Mouse (Mus musculus) megakaryocyte, adult 5-6 weeks (primary cell): ENCODE results near the gene Trim75. TPM values are rescaled to one million over a fixed set of nuclear protein-coding genes. Genes with fewer than 3 reads are reported as not detected.
"Not testable (repeated sequence)": the region's sequence is repeated elsewhere in the genome, so short reads cannot be mapped to it uniquely, and the experiment has no call there.

Experiments
- ATAC-seq: 2 replicates; pipeline ENCODE4 v1.8.0; 2016; ENCODE audit warnings: mild to moderate bottlenecking, inconsistent platforms; ENCODE audit not compliant: poor library complexity, severe bottlenecking
- total RNA-seq, 2 experiments: library from RNA; stranded (forward) in 1 of 2; stranded (reverse) in 1 of 2; fragments of 153-499, 151-499 nt in 1 of 2; fragments of 221-1000, 200-1000 nt in 1 of 2; gene quantifications; 2 replicates each; pipeline versions ENCODE4 v1.2.3 to v1.2.4; 2015 to 2017

Gene Trim75
- total RNA-seq (2015) (not detected in 2 replicates), total RNA-seq (2017) (not detected in 2 replicates)

DNA sequence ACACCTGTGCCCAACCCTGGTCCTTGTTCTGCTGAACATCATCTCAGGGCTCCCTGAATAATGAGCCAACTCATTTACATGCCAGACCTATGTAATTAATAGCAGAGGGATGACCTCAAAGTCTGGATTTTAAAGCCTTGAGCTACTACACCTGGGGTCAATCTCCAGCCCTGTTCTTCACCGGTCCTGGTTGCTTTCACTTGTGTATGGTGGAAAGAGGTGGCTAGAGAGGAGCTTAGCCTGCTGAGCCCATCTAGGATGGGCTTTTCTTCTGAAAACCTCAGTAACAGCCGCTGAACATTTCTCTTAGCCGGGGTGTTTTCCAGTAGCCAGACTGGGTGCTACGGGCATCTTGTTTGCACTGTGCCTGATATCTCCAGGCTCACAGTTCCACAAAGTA, at the start of gene Trim75:
Trim75 (minus strand) TSS at position 101 of the 400 bp plus-strand sequence.
- ATAC-seq, result no peak

GRCm38 (mm10) chr8:65037117-65037533, 49.5 kb upstream of the Trim75 start, which contains the start of gene Apela:
Apela (minus strand) TSS chr8:65037336.
- ATAC-seq, result no peak

DNA sequence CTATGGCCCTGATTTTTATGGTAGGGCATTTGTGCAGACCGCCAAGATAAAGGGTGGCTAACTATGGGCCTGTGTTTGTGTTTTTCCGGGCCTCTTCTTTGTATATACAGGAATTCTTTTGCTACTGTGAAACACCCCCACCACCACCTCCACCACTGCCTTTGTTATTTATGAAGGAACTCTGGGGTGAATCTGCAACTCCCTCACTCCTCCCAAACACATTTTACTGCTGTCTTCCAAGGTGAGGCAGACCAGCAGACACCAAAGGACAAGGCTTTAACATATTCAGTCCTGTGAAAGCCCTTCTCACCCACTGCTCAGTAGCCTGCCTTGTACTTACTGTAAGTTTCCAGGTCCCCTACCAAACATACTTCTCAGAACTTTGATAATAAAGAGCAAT, 46.5 kb upstream of the Trim75 start:
- ATAC-seq, result no peak

DNA sequence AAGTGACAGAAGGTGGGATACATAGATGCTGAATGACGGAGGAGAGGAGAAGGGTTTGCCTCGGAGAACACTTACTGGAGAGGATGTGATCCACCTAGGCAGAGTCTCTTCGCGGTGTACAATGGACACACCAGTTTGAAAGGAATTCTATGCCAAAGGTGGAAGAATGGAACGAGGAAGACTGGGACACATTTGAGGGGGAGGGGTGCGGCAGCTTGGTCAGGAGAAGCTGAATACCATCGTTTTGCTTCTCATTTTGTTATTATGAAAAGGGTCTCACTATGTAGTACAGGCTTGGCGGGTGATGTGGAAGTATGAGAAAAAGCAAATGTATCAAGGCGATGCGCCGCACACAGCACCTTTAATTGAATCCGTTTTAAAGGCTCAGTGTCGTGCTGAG, 45.4 kb upstream of the Trim75 start:
- no peak for ATAC-seq

DNA sequence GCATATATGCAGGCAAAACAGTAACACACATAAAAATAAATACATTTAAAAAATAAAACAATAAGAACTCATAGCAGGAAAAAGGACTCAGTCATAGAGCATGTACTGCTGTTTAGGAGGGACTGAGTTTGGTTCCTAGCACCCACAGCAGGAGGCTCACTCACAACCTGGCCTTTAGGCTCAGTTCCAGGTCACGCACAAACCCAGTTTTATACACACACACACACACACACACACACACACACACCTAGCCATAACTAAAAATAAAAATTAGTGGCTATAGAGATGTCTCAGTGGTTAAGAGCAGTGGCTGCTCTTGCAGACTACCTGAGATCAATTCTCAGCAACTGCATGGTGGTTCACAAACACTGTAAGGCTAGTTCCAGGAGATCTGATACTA, 44.5 kb upstream of the Trim75 start:
- ATAC-seq, result no peak

GRCm38 (mm10) chr8:65030735-65031485, 43.3 kb upstream of the Trim75 start:
- ATAC-seq, result no peak

DNA sequence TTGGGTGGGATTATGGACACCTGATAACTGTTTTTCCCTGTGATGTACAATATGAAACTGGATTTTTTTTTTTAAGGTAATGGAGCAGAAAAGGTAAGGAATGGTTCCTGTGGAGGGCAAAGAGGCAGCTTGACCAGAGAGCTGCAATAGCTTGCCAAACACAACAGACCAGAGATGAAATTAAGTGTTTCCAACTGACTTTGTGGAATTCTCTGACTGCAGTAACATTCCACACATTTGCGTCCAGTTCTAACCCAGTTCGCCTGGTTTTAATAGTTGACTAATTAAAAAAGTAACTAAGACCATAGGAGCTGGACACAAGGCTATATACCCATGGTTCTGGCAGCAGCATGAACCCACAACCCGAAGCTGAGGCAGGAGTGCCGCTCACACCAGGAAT, 42.1 kb upstream of the Trim75 start:
- ATAC-seq, result no peak

DNA sequence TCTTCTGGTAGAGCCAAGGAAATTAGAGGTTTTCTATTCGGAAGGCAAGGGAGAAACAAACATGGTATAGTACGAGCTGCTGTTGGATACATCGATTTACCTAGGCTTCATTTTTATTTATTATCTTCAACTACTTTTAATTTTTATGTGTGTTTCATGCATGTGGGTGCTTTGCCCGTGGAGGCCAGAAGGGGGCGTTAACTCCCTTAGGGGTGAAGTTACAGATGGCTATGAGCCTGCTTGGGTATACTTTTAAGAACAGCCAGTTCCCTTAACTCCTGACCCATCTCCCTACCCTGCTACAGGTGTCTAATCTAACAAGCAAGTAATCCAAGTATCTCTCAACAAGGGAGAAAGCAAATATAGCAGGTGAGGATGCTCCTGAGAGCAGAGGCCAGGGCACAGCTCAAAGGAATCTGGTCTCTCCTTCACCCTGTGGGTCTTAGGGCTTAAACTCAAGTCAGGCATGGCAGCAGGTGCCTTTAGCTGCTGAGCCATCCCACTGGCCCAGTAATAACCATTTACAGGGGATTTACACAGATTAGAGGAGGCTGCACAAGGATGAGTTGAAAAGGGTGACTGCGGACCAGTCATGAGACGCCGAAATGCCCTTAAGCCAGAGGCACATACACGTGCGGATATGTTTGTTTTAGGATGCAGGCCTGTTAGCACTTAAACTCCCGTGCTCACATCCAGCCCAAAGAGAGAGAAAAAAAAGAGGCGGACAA, 41.5 kb upstream of the Trim75 start:
- ATAC-seq, result no peak

DNA sequence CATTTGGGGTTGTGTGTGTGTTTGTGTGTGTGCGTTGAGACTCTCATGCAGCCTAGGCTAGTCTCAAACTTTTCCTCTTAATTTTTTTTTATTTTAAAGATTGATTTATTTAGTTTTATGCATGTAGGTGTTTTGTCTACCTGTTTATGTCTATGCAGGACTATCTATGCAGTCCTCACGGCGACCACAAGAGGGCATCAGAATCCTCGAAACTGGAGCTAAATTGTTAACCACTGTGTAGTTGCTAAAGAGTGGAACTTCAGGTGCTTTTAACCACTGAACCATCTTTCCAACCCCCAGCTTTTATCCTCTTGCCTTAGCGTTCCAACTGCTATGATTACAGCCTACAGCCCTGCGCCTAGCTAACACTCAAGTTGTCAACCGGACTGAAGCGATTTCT, 34.9 kb upstream of the Trim75 start:
- ATAC-seq, result 0 out of 2 replicates have a peak, but pooled peaks have one; percentile 47

DNA sequence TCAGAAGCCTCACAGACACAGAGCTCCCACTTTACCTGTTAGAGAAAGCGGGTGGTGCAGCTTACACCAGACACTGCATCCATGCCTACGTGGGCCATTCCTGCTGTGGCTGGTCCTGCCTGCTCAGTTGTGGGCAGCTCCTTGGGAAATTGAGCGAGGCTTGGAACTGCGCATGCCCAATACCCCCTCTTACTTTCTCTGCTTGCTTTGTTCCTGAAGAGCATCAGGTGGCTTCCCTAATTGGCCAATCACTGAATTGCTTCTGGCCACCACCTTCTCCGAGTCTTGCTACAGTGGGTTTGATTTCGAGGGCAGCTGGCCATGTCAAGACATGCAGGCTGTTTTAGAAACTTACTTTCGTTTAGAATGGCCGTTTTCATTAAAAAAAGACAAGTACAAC, 30.8 kb upstream of the Trim75 start, which contains the start of the genes Trim61 and Trim60:
Trim61 (minus strand) TSS at position 101 of the 400 bp plus-strand sequence.
Trim60 (minus strand) TSS at position 162 of the 400 bp plus-strand sequence.
- ATAC-seq, result no peak

DNA sequence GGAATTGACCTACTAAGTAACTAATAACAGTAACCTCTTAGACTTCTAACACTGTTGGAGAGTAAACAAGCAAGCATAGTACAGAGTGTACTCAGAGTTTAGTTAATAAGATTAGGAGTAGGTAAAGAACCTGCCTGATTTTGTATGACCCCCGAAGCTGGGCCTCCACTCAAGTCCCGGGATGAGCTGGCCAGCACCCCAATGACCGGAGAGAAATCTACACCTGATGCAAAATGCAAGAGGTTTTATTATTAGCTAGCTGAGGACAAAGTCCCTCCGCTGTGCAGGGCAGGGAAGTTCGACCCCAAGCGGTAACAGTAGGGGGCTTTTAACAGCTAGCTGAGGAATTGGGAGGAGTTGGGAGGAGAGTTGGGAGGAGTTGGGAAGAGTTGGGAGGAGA, 20.0 kb upstream of the Trim75 start:
- not testable (repeated sequence) for ATAC-seq

DNA sequence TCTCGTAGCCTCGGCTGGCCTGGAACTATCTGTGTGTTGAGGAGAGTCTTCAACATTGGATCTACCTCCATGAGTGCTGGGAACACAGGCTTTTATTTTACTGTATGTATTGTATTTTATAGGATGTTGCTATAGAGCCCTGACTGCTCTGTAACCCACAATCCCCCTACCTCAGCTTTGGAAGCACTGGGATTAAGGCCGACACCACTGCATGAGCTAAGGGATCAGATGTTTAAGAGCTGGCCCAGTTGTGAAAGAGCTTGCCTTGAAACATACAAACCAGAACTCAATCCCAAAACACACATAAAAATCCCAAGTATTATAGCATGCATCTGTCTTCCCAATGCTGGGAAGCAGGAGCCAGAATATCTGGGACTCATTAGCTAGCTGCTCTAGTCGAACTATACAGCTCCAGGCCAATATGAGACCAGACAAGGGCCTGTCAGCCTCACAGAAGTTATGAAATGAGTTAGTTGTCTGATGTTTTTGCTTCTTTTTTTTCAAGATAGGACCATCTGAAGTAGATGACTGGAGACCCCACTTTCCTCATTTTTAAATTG, 11.3 kb upstream of the Trim75 start:
- no peak for ATAC-seq

GRCm38 (mm10) chr8:64983150-64983897, 4.3 kb downstream of the Trim75 start:
- ATAC-seq, result no peak

- no peak for ATAC-seq
These were observed 24.8 kb downstream of the Trim75 start for GRCm38 (mm10) chr8:64962836-64963235.

DNA sequence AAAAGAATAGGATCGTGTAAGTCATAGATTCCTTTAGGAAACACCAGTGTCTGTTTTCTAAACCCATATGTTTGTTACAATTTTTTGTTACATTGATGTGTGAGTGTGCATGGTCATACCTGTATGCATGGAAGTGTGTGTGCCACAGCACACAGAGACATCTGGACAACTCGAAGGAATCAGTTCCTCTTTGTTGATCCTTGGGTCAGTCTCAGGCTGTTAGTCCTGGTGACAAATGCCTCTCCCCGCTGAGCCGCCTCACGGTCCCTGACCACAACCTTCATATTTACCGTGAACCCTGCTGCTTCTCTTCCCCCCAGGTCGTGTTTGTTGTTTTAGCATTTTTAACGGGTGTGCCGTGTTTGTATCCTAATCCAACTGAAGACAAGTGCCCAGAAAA, 28.6 kb downstream of the Trim75 start:
- no peak for ATAC-seq

- ATAC-seq, result no peak
These were observed 35.5 kb downstream of the Trim75 start for GRCm38 (mm10) chr8:64952101-64952500.

DNA sequence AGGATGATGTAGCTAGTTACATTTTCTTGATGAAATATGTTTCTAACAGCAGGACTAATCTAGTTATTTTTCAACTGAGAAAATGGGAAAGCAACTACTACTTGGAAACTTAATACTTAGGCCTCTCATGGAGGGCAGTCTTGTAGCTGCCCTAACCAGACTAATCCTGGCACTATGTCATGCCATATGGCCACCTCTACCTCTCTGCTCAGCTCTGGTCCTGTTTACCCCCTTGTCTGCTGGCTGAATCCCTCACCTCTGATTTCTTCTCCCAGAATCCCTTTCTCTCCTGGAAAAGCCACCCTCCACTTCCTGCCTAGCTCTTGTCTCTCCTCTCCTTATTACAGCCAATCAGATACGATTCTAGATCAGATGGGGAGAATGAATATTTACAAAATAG, 39.3 kb downstream of the Trim75 start:
- ATAC-seq, result no peak

DNA sequence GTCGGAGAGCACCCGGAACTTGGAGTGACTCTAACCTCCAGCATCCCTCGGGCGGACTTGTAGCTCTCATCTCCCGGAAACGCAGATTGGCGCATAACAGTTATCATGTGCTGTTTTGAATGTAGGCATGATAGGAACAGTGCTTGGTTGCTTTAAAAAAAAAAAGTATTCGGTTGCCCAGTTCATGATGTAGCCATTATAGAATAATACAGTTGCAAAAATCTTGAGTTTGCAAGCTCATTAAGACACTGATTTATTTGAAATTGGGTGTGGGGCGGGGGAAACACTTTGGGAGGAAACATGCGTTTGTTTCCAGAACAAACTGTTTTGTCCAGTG, 40.0 kb downstream of the Trim75 start:
- no peak for ATAC-seq

DNA sequence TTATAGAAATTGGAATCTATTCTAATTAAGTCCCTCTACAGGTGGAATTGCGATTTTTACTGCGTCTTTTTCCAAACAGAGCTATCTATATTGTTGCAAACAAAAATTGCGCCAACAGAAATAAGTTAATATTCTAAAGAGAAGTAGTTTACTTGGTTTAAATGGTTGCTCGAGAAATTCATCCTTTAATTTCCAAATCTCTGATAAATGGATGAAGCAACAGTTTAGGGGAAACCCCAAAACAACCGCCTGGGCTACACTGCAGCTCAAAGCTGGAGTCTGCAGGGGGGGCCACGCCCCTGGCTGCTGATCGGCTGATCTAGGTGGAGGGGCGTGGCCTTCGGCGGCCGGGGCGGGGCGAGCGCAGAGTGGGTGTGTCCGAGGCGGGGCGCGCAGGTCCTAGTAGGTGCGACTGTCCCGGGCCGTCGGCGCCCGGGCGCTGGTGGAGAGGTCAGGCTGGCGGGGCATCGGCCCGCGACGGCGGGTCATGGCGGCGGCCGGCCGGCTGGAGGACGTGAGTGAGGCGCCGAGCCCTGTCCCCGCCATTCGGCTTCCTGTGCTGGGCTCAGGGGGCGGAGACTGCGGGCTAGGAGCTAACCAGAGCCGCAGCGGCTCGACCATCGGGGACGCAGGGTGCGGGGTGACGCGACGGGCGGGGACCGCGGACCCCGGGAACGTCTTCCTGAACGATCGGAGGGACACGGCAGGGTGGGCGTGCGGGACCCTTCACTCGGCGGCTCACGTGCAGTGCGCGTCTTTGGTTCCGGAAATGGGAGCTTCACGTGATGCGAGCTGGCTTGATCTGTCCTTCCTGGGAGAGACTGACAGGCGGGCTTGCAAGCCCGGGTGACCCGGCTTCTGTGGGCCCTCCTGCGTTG, 40.6 kb downstream of the Trim75 start, which contains the start of gene Tmem192:
Tmem192 (plus strand) TSS at position 366 of the 878 bp plus-strand sequence.
- ATAC-seq, result peak; percentile 84

DNA sequence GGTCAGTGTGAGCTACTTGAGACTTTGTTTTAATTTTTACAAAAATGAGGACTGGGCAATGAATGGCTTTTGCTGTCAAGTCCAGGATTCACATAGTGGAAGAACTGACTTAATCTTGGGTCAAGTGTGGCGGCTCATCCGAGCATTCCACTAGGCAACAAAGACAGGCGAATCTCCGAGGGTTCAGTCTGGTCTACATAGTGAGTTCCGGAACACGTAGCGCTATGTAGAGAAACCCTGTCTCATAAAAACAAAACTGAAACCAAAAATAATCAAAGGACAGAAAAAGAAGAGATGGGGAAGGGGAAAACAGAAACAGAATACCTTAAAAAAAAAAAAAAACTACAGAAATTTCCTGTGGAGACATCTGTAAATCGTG, 41.2 kb downstream of the Trim75 start:
- no peak for ATAC-seq
